Mouse (Mus musculus): Measurements from ENCODE around the gene Avp. TPM values are rescaled to one million over a fixed set of nuclear protein-coding genes. Genes with fewer than 3 reads are reported as not detected.
A peak's percentile ranks its signal among the peaks of the same experiment; 100 is the strongest.

Avp gene
- total RNA-seq, 4 experiments from 2014 or later, result 5.0 to 23.8 (median 11.3) TPM

GRCm38 (mm10) chr2:130574960-130575359 is 7.4 kb downstream of the Avp start:
- no peak for DNase-seq (ENCODE audit: low spot score in 2 of 2)

DNA sequence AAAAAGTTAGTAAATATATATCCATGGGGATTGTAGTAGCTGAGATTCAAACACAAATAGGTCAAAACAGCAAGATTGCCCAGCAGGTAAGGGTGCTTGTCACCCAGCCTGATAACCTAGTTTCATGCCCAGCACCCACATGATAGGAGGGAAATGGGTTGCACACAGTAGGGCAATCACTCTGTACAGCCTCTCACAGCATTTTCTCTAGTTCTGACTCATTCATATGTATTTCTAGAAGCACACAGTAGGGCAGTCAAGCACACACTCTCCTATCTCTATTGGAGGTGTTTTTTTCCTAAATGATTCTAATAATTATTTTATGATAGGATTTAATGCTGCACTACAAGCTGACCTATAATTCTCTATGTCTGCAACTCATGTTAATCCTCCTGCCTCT is 12.4 kb downstream of the Avp start:
- DNase-seq (ENCODE audit: low spot score in 2 of 2), result no peak

- no peak for DNase-seq (ENCODE audit: low spot score in 2 of 2)
Observed at GRCm38 (mm10) chr2:130568921-130569320, 13.4 kb downstream of the Avp start.

- no peak for DNase-seq (ENCODE audit: low spot score in 2 of 2)
Observed at GRCm38 (mm10) chr2:130564983-130565382, 17.4 kb downstream of the Avp start.

DNA sequence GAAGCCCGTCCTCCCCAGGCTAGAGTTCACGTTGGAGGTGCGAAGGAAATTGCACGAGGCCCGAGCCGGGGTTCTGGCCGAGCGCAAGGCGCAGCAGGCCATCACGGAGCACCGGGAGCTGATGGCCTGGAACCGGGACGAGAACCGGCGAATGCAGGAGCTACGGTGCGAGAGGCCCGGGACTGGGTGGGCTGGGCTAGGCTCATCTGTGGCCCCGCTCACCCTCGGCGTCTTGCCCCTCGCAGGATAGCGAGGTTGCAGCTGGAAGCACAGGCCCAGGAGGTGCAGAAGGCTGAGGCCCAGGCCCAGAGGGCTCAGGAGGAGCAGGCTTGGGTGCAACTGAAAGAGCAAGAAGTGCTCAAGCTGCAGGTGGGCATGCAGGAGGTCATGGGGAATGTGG is 18.3 kb downstream of the Avp start:
- DNase-seq (ENCODE audit: low spot score in 2 of 2), result no peak

DNA sequence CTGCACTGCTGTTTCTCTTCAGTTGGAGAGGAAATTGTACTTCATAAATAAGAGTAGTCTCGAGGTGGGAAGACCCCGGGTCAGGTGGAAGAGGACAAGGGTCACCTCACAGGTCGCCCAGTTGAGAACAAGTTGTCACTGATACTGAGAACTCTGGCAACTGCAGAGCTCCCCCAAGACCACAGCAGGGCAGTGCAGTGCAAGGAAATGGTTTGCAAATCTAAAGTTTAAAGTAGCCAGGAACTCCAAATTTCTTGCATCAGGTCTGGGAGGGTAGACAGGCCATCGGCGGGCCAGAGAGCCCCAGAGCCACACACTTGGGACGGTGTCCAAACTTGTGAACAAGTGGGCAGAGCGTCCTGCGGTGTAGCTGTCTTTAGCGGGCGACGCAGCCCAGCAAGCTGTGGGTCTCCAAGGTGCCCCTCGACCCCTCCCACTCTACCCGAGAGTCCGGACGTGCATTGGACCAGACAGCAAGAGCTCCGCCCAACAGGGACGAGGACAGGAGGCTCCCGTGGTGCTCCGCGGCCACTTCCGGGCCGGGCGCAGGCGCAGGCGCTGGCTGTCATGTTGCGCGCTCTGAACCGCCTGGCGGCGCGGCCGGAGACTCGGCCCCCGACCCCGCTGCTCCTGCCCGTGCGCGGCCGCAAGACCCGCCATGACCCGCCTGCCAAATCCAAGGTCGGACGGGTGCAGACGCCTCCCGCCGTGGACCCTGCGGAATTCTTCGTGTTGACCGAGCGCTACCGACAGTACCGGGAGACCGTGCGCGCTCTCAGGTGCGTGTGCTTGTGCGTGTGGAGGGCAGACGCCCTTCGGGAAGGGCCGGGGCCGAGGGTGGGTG is 18.9 kb downstream of the Avp start, which contains the start of gene Mrps26:
Gene Mrps26, plus strand, starts transcription at position 531 of the 844 bp plus-strand sequence.
- peak; percentile 78 to 94 for DNase-seq (ENCODE audit: low spot score in 2 of 2)

DNA sequence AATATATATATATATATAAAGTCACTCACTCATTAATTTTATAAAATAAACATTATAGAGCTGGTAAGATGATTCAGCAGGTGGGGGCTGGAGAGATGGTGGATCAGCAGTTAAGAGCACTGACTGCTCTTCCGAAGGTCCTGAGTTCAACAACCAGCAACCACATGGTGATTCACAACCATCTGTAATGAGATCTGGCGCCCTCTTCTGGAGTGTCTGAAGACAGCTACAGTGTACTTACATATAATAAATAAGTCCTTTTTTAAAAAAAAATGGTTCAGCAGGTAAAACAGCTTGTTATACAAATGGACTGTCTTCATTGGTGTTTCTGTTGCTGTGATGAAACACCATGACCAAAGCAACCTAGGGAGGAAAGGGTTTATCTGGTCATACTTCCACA is 24.3 kb downstream of the Avp start:
- no peak for DNase-seq (ENCODE audit: low spot score in 2 of 2)

- DNase-seq (ENCODE audit: low spot score in 2 of 2), result no peak
Observed at GRCm38 (mm10) chr2:130557462-130557861, 24.9 kb downstream of the Avp start.

DNA sequence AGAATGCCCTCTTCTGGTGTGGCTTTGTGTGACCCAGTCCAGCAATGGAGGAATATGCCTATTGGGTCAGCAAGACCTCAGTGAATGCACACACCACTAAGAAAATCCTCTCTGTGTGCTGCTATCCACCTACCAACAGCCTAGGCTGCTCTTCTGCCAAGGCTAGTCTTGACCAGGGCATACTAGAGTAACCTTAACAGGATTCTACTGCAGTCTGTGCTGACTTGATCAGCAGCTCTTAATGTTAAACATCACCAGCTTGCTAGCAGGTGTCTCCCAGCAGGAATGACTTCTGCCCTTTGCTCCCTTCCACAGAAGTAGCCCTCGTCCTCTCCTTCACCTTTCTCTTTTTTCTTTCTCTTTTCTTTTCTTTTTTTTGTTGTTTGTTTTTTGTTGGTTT is 26.1 kb downstream of the Avp start:
- DNase-seq (ENCODE audit: low spot score in 2 of 2), result no peak

GRCm38 (mm10) chr2:130554841-130555240 is 27.5 kb downstream of the Avp start:
- no peak for DNase-seq (ENCODE audit: low spot score in 2 of 2)

GRCm38 (mm10) chr2:130546957-130547356 is 35.4 kb downstream of the Avp start:
- DNase-seq (ENCODE audit: low spot score in 2 of 2), result no peak

GRCm38 (mm10) chr2:130540266-130540665 is 42.1 kb downstream of the Avp start:
- no peak for DNase-seq (ENCODE audit: low spot score in 2 of 2)

GRCm38 (mm10) chr2:130538876-130539546 is 43.3 kb downstream of the Avp start:
- no peak for DNase-seq (ENCODE audit: low spot score in 2 of 2)

DNA sequence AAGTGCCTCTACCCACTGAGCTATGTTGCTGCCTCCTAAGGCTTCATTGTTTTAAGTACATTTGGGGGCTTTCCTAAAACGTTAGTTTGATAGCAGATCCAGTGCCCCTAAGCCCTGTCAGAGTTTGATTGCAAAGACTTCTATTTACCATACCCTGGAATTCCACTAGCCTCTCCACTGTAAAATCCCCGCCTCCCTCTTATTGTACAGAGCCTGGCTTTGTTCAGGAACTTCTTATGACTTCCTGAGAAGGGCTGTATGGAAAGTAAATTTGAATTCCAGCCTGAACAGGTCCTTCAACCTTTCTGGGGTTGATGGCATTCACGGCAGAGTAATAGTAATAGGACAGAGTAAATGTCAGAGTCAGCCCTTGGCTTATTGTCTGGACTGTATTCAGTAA is 45.5 kb downstream of the Avp start:
- DNase-seq (ENCODE audit: low spot score in 2 of 2), result no peak

GRCm38 (mm10) chr2:130535017-130535416 is 47.3 kb downstream of the Avp start:
- no peak for DNase-seq (ENCODE audit: low spot score in 2 of 2)

GRCm38 (mm10) chr2:130532201-130532600 is 50.2 kb downstream of the Avp start:
- DNase-seq (ENCODE audit: low spot score in 2 of 2), result no peak

Small RNA genes within 50 kb of the gene (microRNA-seq; reads per million reads assigned to microRNA genes)
- gene Gm23876, result 0 reads per million in 2 experiments

Other genes starting within 250 kb of the Avp start
- 1 to 10 TPM; 6.9 to 9.2 (median 7.9) TPM for gene Cpxm1, start 185.0 kb downstream of the Avp start, total RNA-seq (2022)
- not detected for gene Gm28372, start 177.3 kb downstream of the Avp start, total RNA-seq (2022)
- not detected for gene 1700020A23Rik, start 177.3 kb downstream of the Avp start, total RNA-seq (2022)
- gene Tmem239, start 176.1 kb downstream of the Avp start, total RNA-seq (2022), result not detected
- 10 to 100 TPM; 67.2 to 90.4 (median 76.7) TPM for gene Vps16, start 158.2 kb downstream of the Avp start, total RNA-seq (2022)
- 10 to 100 TPM; 23.1 to 29.9 (median 24.1) TPM for gene Pced1a, start 157.9 kb downstream of the Avp start, total RNA-seq (2022)
- 100 to 1,000 TPM; 217 to 237 (median 225) TPM for gene Ptpra, start 132.3 kb downstream of the Avp start, total RNA-seq (2022)
- gene Mrps26, start 18.8 kb downstream of the Avp start, total RNA-seq (2022), result 10 to 100 TPM; 70.7 to 79.2 (median 72.7) TPM
- gene Oxt, start 6.4 kb downstream of the Avp start, total RNA-seq (2022), result 1 to 10 TPM in 3 of 4 experiments, under 1 TPM in 1; 0.78 to 8.8 (median 2.9) TPM
- gene Fastkd5, start 47.5 kb upstream of the Avp start, total RNA-seq (2022), result 1 to 10 TPM; 6.5 to 9.2 (median 7.3) TPM
- 10 to 100 TPM; 11.7 to 14.7 (median 12.5) TPM for gene Ubox5, start 47.5 kb upstream of the Avp start, total RNA-seq (2022)
- gene Lzts3, start 60.2 kb upstream of the Avp start, total RNA-seq (2022), result 100 to 1,000 TPM; 186 to 214 (median 199) TPM
- 100 to 1,000 TPM; 106 to 118 (median 114) TPM for gene Ddrgk1, start 82.1 kb upstream of the Avp start, total RNA-seq (2022)
- 10 to 100 TPM; 35.7 to 41.7 (median 38.3) TPM for gene Itpa, start 85.1 kb upstream of the Avp start, total RNA-seq (2022)
- gene Slc4a11, start 115.0 kb upstream of the Avp start, total RNA-seq (2022), result 1 to 10 TPM; 4.2 to 6.6 (median 4.9) TPM